ENCODE assay signal across 13 mouse cellular contexts in genomic region chr13:109347770-109348169, GRCm38 (mm10).
DNase-seq lines count a peak whose midpoint lies in the region; ATAC-seq and TF ChIP-seq lines count a peak whose summit lies in the region.
"Had no signal": no experiment of that assay in that cellular context is flagged by ENCODE, and none has a peak within 500 bp of the region (broad histone marks: within the 10 kb centered on the region; RNA-seq: fewer than 3 reads in every experiment).

No protein-coding gene starts in this region.

- H3K9me3 ChIP-seq in forebrain, embryonic 13.5 days (replicated peaks): no peaks in the 10 kb centered on the region
- H3K9me3 ChIP-seq in forebrain, embryonic 11.5 days (ENCODE audit: control insufficient read depth, low read length): no peaks in the 10 kb centered on the region
- H3K9me3 ChIP-seq: G1E; liver, embryonic 12.5 days had no signal

- TF ChIP-seq CTCF in brain, embryonic 14.5 days (IDR thresholded peaks at IDR 0.05; ENCODE audit: borderline replicate concordance, extremely low read depth, insufficient read depth, insufficient read length): no peak

- H3K4me3 ChIP-seq in forebrain, embryonic 13.5 days: no peak overlapping the region
- no peak overlapping the region for H3K4me3 ChIP-seq in forebrain, embryonic 11.5 days (ENCODE audit: low read depth, low read length)
- H3K4me3 ChIP-seq: liver, embryonic 12.5 days had no signal

- no peak overlapping the region for H3K4me2 ChIP-seq in forebrain, embryonic 13.5 days
- H3K4me2 ChIP-seq in forebrain, embryonic 11.5 days (ENCODE audit: low read depth, low read length, severe bottlenecking): no peak overlapping the region
- H3K4me2 ChIP-seq: liver, embryonic 12.5 days had no signal

- intact Hi-C loops in left cerebral cortex, postnatal 4 days (cut with DNase I): loop anchor here (5.0 to 10.0 kb wide), 2 partner anchors 115 to 387 kb away; no protein-coding TSS in a partner anchor
- intact Hi-C loops in left cerebral cortex, postnatal 14 days (cut with DNase I): loop anchor here (10.0 kb wide), 1 partner anchor 397 kb away; no protein-coding TSS in a partner anchor

- no peaks in the 10 kb centered on the region for H3K27me3 ChIP-seq in forebrain, embryonic 13.5 days
- H3K27me3 ChIP-seq in forebrain, embryonic 11.5 days (ENCODE audit: control insufficient read depth, insufficient read depth, low read length): no peaks in the 10 kb centered on the region
- H3K27me3 ChIP-seq: liver, embryonic 12.5 days had no signal

- no peak overlapping the region for H3K9ac ChIP-seq in forebrain, embryonic 13.5 days
- no peak overlapping the region for H3K9ac ChIP-seq in forebrain, embryonic 11.5 days (ENCODE audit: low read length)
- H3K9ac ChIP-seq: liver, embryonic 12.5 days had no signal

- ATAC-seq in forebrain, embryonic 13.5 days: 0 out of 2 replicates have a peak, but pooled peaks have one; percentile 19
- ATAC-seq in forebrain, embryonic 11.5 days (replicated peaks; ENCODE audit: low FRiP score): no peak
- ATAC-seq: liver, embryonic 12.5 days had no signal

- TF ChIP-seq POLR2A in brain, embryonic 14.5 days (IDR thresholded peaks at IDR 0.05; ENCODE audit: borderline replicate concordance, extremely low read depth, insufficient read depth, insufficient read length, poor library complexity, severe bottlenecking): no peak

- no peaks in the 10 kb centered on the region for H3K36me3 ChIP-seq in forebrain, embryonic 13.5 days (ENCODE audit: poor library complexity, severe bottlenecking)
- H3K36me3 ChIP-seq in forebrain, embryonic 11.5 days (ENCODE audit: control insufficient read depth, insufficient read depth, low read length): no peaks in the 10 kb centered on the region
- H3K36me3 ChIP-seq: G1E; liver, embryonic 12.5 days had no signal

- 41% methylated on average over 11 of the region's 11 CpGs for whole genome bisulfite sequencing in forebrain, embryonic 13.5 days
- WGBS in forebrain, embryonic 11.5 days: 58% methylated on average over 11 of the region's 11 CpGs

- H3K27ac ChIP-seq in forebrain, embryonic 13.5 days: 0 out of 2 replicates have a peak overlapping the region, but pooled peaks have one; percentile 14
- no peak overlapping the region for H3K27ac ChIP-seq in forebrain, embryonic 11.5 days (ENCODE audit: low read depth, low read length)
- H3K27ac ChIP-seq: liver, embryonic 12.5 days; macrophage had no signal

- no peak for DNase-seq in forebrain, embryonic 11.5 days (ENCODE audit: low spot score)
- peak; percentile 93 for DNase-seq in left cerebral cortex, postnatal 4 days
- DNase-seq in left cerebral cortex, postnatal 14 days (ENCODE audit: low spot score in 2 of 2): no peak
- DNase-seq in brain, embryonic 14.5 days (ENCODE audit: low read depth): peak; percentile 86
- DNase-seq in cerebellum, postnatal 25 days: peak; percentile 90 to 96
- no peak for DNase-seq in ovary, postnatal 14 days (ENCODE audit: low spot score)
- DNase-seq in urinary bladder, postnatal 25 days (ENCODE audit: low spot score): no peak
- DNase-seq: kidney, adult 11 months; thymus, adult 18-20 months had no signal

- peaks cover 21% of the 10 kb centered on the region for H3K4me1 ChIP-seq in forebrain, embryonic 13.5 days
- H3K4me1 ChIP-seq in forebrain, embryonic 11.5 days (replicated peaks; ENCODE audit: control insufficient read depth, insufficient read depth, low read length): 0 out of 2 replicates have a peak, but pooled peaks cover 4% of the 10 kb centered on the region
- H3K4me1 ChIP-seq: liver, embryonic 12.5 days had no signal

Comparison
In these comparisons a context has a peak if more than half of its experiments do, and no peak if none do; other contexts are left out.
1. DNase-seq: peak in left cerebral cortex, postnatal 4 days (single experiment), brain, embryonic 14.5 days (single experiment) and cerebellum, postnatal 25 days (2 of 2); none in forebrain, embryonic 11.5 days (single experiment), left cerebral cortex, postnatal 14 days (0 of 2), ovary, postnatal 14 days (single experiment) and urinary bladder, postnatal 25 days (single experiment).